Mouse (Mus musculus): ENCODE data around the gene Tdrd1.

DNA sequence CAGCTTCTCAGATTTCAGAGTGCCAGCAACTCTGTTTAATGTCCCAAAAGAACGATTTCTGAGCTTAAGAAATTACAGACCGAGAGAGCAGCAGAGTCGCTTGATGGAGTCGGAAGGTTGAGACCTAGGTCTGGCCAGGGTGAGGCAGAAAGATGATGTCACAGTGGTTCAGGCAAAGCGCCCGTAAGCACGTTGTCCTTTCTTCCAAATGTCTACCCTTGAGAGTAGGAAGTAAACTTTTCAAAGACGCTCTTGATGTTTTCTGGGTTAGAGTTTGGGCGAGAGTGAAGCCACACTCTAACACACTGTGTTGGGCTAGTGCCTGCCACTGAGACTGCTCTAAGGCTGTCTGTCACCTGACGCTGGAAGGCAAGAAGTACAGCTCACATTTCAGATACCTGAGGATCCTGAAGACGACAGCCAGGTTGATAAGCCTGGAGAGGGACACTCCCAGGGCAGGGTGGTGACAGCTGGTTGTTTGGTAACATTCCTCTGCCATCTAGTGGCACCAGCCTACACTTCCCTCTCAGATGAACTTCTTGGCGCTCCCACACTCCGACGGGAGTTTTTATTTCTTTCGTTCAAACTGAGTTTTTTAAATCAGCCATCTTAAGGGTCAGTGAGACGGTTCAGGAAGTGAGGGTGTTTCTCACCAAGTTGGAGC lies 49.2 kb upstream of the Tdrd1 start:
- no peak for TF ChIP-seq POLR2A (IDR thresholded peaks at IDR 0.05; ENCODE audit: low read depth, low read length)
- TF ChIP-seq CTCF (IDR thresholded peaks at IDR 0.05; ENCODE audit: borderline replicate concordance, insufficient read depth, low read length), result peak; percentile 66; the same call in 1 of the 2 replicates
